Mouse (Mus musculus) kidney, adult 2 months (tissue): ENCODE results near the gene Olfr159.

Experiments
- CTCF ChIP-seq: fragments of 200-500 bp; conservative IDR thresholded peaks from 2 replicates; pipeline ENCODE4 v1.5.1; 2011; ENCODE audit warnings: low read depth, mild to moderate bottlenecking, control low read depth, low read length, moderate library complexity, mixed read lengths; ENCODE audit not compliant: insufficient read depth, insufficient read length
- POLR2A ChIP-seq: fragments of 200-500 bp; IDR thresholded peaks from one replicate; pipeline ENCODE4 v1.6.1; 2011; ENCODE audit warnings: low read depth, low read length, control low read depth

- TF ChIP-seq POLR2A (peak; percentile 36), CTCF (no peak)
These were observed 42.2 kb downstream of the Olfr159 start for GRCm38 (mm10) chr4:43728576-43728954.
